Mouse (Mus musculus): Measurements from ENCODE around the gene Insl6. TPM values are rescaled to one million over a fixed set of nuclear protein-coding genes. Genes with fewer than 3 reads are reported as not detected.
A peak's percentile ranks its signal among the peaks of the same experiment; 100 is the strongest.

Insl6 gene
- polyA plus RNA-seq, 1 experiment from 2014 or later = 7.8 TPM

DNA sequence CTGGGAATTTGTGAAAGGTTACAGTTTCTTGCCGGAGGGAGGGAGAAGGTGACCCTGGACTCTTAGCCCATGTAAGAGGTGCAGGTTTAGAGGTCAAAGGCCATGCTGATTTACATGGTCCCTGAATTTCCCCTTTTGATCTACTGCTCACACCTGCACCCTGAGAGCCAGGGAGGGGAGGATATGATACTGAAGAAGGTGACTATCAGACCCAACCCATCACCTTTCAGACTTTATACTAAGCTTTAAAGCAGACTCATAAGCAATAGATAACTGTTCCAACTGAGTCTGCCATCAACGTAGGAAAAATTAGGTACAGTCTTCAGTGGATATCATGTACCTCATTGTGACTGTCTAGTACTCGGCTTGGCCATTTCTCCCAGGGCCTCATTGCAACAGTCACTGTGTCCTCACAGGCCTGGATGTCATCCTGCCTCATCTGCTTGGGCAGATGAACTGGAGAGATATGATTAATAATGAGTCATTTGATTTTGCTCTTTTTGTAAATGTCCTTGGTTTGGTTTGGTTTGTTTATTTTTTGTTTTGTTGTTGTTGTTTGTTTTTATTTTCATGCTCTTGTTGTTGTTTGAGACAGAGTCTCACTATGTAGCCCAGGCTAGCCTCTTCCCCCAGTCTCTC, 43.6 kb upstream of the Insl6 start:
- no peaks in the 10 kb centered on the region for H3K27me3 ChIP-seq (replicated peaks; ENCODE audit: control insufficient read depth, insufficient read depth, low read length)
- H3K4me2 ChIP-seq (ENCODE audit: low read depth, low read length) = no peak overlapping the region
- ATAC-seq (ENCODE audit: low read depth) = no peak
- H3K4me1 ChIP-seq (ENCODE audit: control insufficient read depth, insufficient read depth, low read length) = 0 out of 2 replicates have a peak, but pooled peaks cover 4% of the 10 kb centered on the region
- H3K36me3 ChIP-seq (ENCODE audit: control insufficient read depth, insufficient read depth, low read length) = no peaks in the 10 kb centered on the region
- WGBS = 71% methylated on average over 3 of the region's 3 CpGs
- no peak for DNase-seq (ENCODE audit: low spot score)
- H3K9me3 ChIP-seq (ENCODE audit: control insufficient read depth, low read length) = no peaks in the 10 kb centered on the region
- H3K4me3 ChIP-seq (ENCODE audit: low read depth, low read length) = no peak overlapping the region
- H3K9ac ChIP-seq (ENCODE audit: low read depth, low read length) = no peak overlapping the region
- H3K27ac ChIP-seq (replicated peaks; ENCODE audit: low read depth, low read length) = no peak overlapping the region

DNA sequence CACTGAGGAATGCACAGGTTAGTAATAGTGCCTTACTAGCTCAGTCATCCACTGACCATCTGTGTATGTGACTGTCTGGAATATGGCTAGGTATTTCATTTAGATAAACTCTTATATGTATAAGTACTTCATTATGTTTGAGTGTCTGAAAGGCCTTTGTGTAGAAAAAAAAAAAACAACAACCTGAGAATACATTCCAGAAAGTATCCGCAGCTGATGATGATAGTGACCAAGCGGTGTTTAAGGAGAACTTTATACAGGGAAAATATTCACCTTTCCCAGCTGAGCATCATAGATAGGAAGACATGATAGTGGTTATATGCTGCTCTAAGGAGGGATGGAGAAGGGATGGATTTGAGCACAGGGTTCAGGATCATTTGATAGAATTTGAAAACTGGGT, 42.9 kb upstream of the Insl6 start:
- Histone ChIP-seq H3K9ac (ENCODE audit: low read depth, low read length) (no peak overlapping the region), H3K9me3 (ENCODE audit: control insufficient read depth, low read length) (no peaks in the 10 kb centered on the region), H3K27me3 (replicated peaks; ENCODE audit: control insufficient read depth, insufficient read depth, low read length) (no peaks in the 10 kb centered on the region), H3K36me3 (ENCODE audit: control insufficient read depth, insufficient read depth, low read length) (no peaks in the 10 kb centered on the region), H3K27ac (replicated peaks; ENCODE audit: low read depth, low read length) (no peak overlapping the region), H3K4me3 (ENCODE audit: low read depth, low read length) (no peak overlapping the region), H3K4me2 (ENCODE audit: low read depth, low read length) (0 out of 2 replicates have a peak overlapping the region, but pooled peaks have one; percentile 84), H3K4me1 (ENCODE audit: control insufficient read depth, insufficient read depth, low read length) (0 out of 2 replicates have a peak, but pooled peaks cover 4% of the 10 kb centered on the region)
- 80% methylated on average over 2 of the region's 2 CpGs for WGBS
- ATAC-seq (ENCODE audit: low read depth) = no peak
- DNase-seq (ENCODE audit: low spot score) = no peak

GRCm38 (mm10) chr19:29366969-29367622, 41.9 kb upstream of the Insl6 start, which contains the start of the genes Plgrkt and Cd274:
Gene Plgrkt, minus strand, starts transcription at chr19:29367390.
Gene Cd274, plus strand, starts transcription at chr19:29367455.
- Histone ChIP-seq H3K36me3 (ENCODE audit: control insufficient read depth, insufficient read depth, low read length) (no peaks in the 10 kb centered on the region), H3K9ac (ENCODE audit: low read depth, low read length) (peak within 1 kb of the TSS; percentile 60), H3K4me2 (ENCODE audit: low read depth, low read length) (peak within 1 kb of the TSS; percentile 84), H3K4me1 (ENCODE audit: control insufficient read depth, insufficient read depth, low read length) (0 out of 2 replicates have a peak, but pooled peaks cover 8% of the 10 kb centered on the region), H3K9me3 (ENCODE audit: control insufficient read depth, low read length) (no peaks in the 10 kb centered on the region), H3K27ac (replicated peaks; ENCODE audit: low read depth, low read length) (no peak within 1 kb of the TSS), H3K27me3 (replicated peaks; ENCODE audit: control insufficient read depth, insufficient read depth, low read length) (no peaks in the 10 kb centered on the region), H3K4me3 (ENCODE audit: low read depth, low read length) (peak within 1 kb of the TSS; percentile 50)
- WGBS = 2% methylated on average over 26 of the region's 26 CpGs
- DNase-seq (ENCODE audit: low spot score) (peak; percentile 89), ATAC-seq (ENCODE audit: low read depth) (no peak)

- no peak for ATAC-seq (ENCODE audit: low read depth)
- H3K4me2 ChIP-seq (ENCODE audit: low read depth, low read length) = peak overlapping the region; percentile 84
- H3K27ac ChIP-seq (replicated peaks; ENCODE audit: low read depth, low read length) = no peak overlapping the region
- no peaks in the 10 kb centered on the region for H3K9me3 ChIP-seq (ENCODE audit: control insufficient read depth, low read length)
- no peak for DNase-seq (ENCODE audit: low spot score)
- H3K4me3 ChIP-seq (ENCODE audit: low read depth, low read length) = peak overlapping the region; percentile 50
- no peaks in the 10 kb centered on the region for H3K36me3 ChIP-seq (ENCODE audit: control insufficient read depth, insufficient read depth, low read length)
- peak overlapping the region; percentile 60 for H3K9ac ChIP-seq (ENCODE audit: low read depth, low read length)
- H3K4me1 ChIP-seq (ENCODE audit: control insufficient read depth, insufficient read depth, low read length) = 0 out of 2 replicates have a peak, but pooled peaks cover 4% of the 10 kb centered on the region
- H3K27me3 ChIP-seq (replicated peaks; ENCODE audit: control insufficient read depth, insufficient read depth, low read length) = no peaks in the 10 kb centered on the region
- 51% methylated on average over 20 of the region's 20 CpGs for WGBS
Observed at GRCm38 (mm10) chr19:29366226-29366968, 41.2 kb upstream of the Insl6 start.

GRCm38 (mm10) chr19:29365105-29365504, 39.9 kb upstream of the Insl6 start:
- Histone ChIP-seq H3K4me2 (ENCODE audit: low read depth, low read length) (no peak overlapping the region), H3K27ac (replicated peaks; ENCODE audit: low read depth, low read length) (no peak overlapping the region), H3K4me3 (ENCODE audit: low read depth, low read length) (no peak overlapping the region), H3K9ac (ENCODE audit: low read depth, low read length) (no peak overlapping the region), H3K4me1 (ENCODE audit: control insufficient read depth, insufficient read depth, low read length) (peaks cover 14% of the 10 kb centered on the region; the same call in 1 of the 2 replicates), H3K9me3 (ENCODE audit: control insufficient read depth, low read length) (no peaks in the 10 kb centered on the region), H3K27me3 (replicated peaks; ENCODE audit: control insufficient read depth, insufficient read depth, low read length) (no peaks in the 10 kb centered on the region), H3K36me3 (ENCODE audit: control insufficient read depth, insufficient read depth, low read length) (no peaks in the 10 kb centered on the region)
- no peak for ATAC-seq (ENCODE audit: low read depth)
- DNase-seq (ENCODE audit: low spot score) = no peak
- WGBS = 23% methylated on average over 3 of the region's 3 CpGs

GRCm38 (mm10) chr19:29364076-29364475, 38.9 kb upstream of the Insl6 start:
- H3K4me1 ChIP-seq (ENCODE audit: control insufficient read depth, insufficient read depth, low read length) = peaks cover 14% of the 10 kb centered on the region; the same call in 1 of the 2 replicates
- ATAC-seq (ENCODE audit: low read depth) (no peak), DNase-seq (ENCODE audit: low spot score) (peak; percentile 17)
- no peak overlapping the region for H3K27ac ChIP-seq (replicated peaks; ENCODE audit: low read depth, low read length)
- no peaks in the 10 kb centered on the region for H3K36me3 ChIP-seq (ENCODE audit: control insufficient read depth, insufficient read depth, low read length)
- no peak overlapping the region for H3K4me2 ChIP-seq (ENCODE audit: low read depth, low read length)
- H3K9ac ChIP-seq (ENCODE audit: low read depth, low read length) = no peak overlapping the region
- WGBS = 74% methylated on average over 5 of the region's 5 CpGs
- H3K4me3 ChIP-seq (ENCODE audit: low read depth, low read length) = no peak overlapping the region
- no peaks in the 10 kb centered on the region for H3K9me3 ChIP-seq (ENCODE audit: control insufficient read depth, low read length)
- no peaks in the 10 kb centered on the region for H3K27me3 ChIP-seq (replicated peaks; ENCODE audit: control insufficient read depth, insufficient read depth, low read length)

DNA sequence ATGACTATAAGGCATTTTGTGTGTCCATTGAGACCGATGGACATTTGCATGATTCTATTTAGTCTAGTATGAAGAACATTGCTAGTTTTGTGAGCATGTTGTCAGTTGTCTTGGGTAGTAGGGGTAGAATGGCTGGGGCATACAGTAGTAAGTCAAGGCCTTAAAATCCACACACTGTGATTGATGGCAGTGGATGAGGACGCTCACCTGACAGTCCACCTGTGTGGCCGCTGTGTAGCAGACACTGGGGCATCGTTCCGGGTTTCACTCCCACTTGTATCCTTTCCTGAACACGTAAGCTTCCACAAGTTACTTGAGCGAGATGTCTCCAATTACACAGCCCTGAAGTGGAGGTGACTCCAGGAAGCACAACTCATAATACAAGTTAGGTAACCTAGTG, 38.4 kb upstream of the Insl6 start:
- H3K4me3 ChIP-seq (ENCODE audit: low read depth, low read length) = no peak overlapping the region
- H3K9ac ChIP-seq (ENCODE audit: low read depth, low read length) = no peak overlapping the region
- no peak overlapping the region for H3K4me2 ChIP-seq (ENCODE audit: low read depth, low read length)
- H3K27ac ChIP-seq (replicated peaks; ENCODE audit: low read depth, low read length) = no peak overlapping the region
- no peaks in the 10 kb centered on the region for H3K27me3 ChIP-seq (replicated peaks; ENCODE audit: control insufficient read depth, insufficient read depth, low read length)
- H3K9me3 ChIP-seq (ENCODE audit: control insufficient read depth, low read length) = no peaks in the 10 kb centered on the region
- DNase-seq (ENCODE audit: low spot score) (no peak), ATAC-seq (ENCODE audit: low read depth) (no peak)
- H3K36me3 ChIP-seq (ENCODE audit: control insufficient read depth, insufficient read depth, low read length) = no peaks in the 10 kb centered on the region
- 82% methylated on average over 7 of the region's 7 CpGs for WGBS
- peaks cover 14% of the 10 kb centered on the region; the same call in 1 of the 2 replicates for H3K4me1 ChIP-seq (ENCODE audit: control insufficient read depth, insufficient read depth, low read length)

GRCm38 (mm10) chr19:29362173-29362930, 37.2 kb upstream of the Insl6 start:
- Histone ChIP-seq H3K27me3 (replicated peaks; ENCODE audit: control insufficient read depth, insufficient read depth, low read length) (no peaks in the 10 kb centered on the region), H3K4me2 (ENCODE audit: low read depth, low read length) (peak overlapping the region; percentile 85), H3K36me3 (ENCODE audit: control insufficient read depth, insufficient read depth, low read length) (peaks cover 6% of the 10 kb centered on the region; the same call in 1 of the 2 replicates), H3K4me1 (ENCODE audit: control insufficient read depth, insufficient read depth, low read length) (peaks cover 14% of the 10 kb centered on the region; the same call in 1 of the 2 replicates), H3K4me3 (ENCODE audit: low read depth, low read length) (peak overlapping the region; percentile 69), H3K9me3 (ENCODE audit: control insufficient read depth, low read length) (no peaks in the 10 kb centered on the region), H3K9ac (ENCODE audit: low read depth, low read length) (peak overlapping the region; percentile 77), H3K27ac (replicated peaks; ENCODE audit: low read depth, low read length) (no peak overlapping the region)
- ATAC-seq (ENCODE audit: low read depth) (0 out of 2 replicates have a peak, but pooled peaks have one; percentile 19), DNase-seq (ENCODE audit: low spot score) (no peak)
- WGBS = 43% methylated on average over 13 of the region's 13 CpGs

All from embryonic facial prominence, embryonic 14.5 days (tissue).